Mouse (Mus musculus) frontal cortex, adult 2 months (tissue): Measurements from ENCODE around the gene Tmc8. TPM values are rescaled to one million over a fixed set of nuclear protein-coding genes. Genes with fewer than 3 reads are reported as not detected.
"Not testable (repeated sequence)": the region's sequence is repeated elsewhere in the genome, so short reads cannot be mapped to it uniquely, and the experiment has no call there.

Source experiments
- DNase-seq, 2 experiments: peaks; one replicate each; pipeline ENCODE4 v3.0.0; 2022; ENCODE audit warnings: low spot score in 1 of 2; ENCODE audit errors: extremely low spot score in 1 of 2
- polyA plus RNA-seq: library from polyadenylated mRNA; depleted of rRNA; stranded (reverse); fragments of >200 nt; gene quantifications from 2 replicates; pipeline ENCODE4 v1.2.3, GENCODE M21; 2012

The Tmc8 gene
- polyA plus RNA-seq, 1 experiment, result 0.50 TPM

DNA sequence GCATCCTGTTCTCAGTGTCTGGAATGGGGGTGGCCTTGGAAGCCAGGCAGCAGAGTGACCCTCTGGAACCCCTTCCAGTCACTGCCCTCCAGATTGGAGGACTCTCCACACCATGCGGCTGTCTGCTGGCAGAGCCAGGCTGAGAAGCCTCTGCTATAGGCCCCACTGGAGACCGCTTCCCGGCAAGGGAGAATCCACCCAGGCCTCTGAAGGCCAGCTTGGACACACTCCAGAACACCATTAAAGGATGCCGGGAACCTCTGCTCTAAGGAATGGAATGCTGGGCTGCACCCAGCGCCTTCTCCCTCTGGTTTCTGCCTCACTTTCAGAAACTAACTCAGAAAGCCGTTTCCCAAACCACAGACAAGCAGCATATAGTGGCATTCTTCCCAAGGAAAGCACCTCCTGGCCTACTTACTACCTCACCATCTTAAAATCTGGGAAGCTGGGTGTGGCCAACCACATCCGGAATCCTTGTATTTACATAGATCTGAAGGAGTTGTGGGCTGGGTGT lies 40.9 kb downstream of the Tmc8 start:
- no peak for DNase-seq

DNA sequence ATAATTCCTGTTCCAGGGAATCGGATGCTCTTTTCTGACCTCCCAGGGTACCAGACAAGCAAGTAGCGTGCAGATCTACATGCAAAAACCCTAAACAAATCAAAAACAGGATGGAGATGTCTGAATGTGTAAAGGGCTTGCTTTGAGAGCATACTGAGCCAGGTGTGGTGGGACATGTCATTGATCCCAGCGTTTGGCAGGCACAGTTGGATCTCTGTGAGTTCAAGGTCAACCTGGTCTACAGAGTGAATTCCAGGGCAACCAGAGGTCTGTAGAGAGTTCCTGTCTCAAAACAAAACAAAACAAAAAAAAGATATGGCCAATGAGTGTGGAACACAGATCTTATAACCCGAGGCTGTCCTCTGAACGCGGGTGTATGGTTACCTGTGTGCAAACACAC lies 41.5 kb downstream of the Tmc8 start:
- no peak for DNase-seq

DNA sequence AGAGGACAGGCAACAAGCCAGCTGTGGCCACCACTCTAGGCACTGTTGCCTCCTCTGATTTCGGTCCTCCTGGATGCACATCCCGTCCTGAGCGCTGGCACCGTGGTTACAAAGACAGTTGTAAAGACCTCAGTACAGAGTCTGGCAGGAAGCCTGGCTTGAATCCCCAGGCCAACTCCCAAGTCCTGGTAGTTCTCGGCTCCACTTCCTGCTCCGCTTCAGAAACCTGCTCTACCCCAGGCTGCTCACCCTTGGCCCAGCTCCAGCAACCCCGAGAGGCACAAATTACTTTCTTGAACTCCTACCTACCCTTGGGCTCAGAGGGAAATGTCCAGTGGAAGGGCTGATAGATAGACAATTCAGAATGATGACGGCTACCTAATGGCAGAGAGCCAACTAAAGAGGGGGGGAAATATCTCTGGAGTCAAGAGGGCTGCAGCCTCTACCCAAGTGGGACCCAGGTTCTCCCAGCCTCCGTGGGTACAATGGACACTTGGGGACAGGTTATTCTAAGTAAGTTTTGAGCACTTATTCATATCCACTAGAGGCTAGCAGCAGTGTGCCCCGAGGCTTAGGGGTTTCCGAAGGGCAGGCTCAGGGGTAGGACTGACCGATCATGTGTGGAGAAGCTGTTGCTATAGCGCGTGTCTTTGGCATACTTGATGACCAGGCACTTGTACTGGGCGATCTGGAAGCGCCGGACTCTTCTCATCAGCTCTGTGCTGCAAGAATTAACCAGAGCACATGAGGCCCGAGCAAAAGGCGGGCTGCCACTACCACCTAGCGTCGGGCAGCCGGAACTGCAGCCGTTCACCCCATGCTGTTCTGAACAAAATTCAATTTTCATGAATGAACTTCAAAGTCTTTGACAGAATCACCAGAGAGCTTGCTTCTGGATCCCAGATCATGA lies 42.4 kb downstream of the Tmc8 start:
- peak in 1 of 2 experiments; percentile 88 for DNase-seq

DNA sequence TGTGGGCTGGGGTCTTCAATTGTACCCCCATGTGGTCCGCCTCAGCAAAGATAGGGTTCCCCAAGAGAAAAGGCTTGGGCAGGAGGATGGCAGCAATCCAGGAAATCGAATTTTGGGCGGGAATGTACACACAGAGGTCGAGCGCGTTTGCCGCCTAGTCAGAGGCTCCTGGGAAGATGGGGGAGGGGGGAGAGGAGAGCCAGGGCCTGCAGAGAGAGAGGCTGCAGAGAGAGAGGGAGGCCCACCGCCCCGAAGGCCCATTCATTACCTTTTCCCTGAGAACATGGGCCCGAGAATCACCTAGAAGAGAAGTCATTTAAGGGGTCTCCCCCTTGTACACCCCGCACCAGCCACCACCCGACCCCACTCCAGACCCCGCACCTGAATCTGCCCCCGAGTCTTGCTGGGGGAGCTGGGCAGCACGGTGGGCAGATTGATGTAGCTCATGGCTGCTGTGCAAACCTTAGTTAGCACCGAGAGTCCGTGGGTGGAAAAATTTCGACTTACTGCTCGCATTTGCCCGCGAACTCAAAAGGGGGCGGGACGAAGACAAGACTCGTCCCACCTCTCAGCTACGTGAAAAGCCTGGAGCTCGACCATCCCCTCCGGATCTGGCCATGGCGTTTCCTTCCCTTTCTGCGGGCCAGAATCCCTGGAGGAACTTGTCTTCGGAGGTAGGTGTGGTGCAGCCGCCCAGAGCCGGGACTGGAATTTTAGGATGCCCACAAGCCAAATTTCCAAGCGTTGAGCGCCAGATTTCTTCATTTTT lies 43.6 kb downstream of the Tmc8 start, which contains the start of the genes Afmid and Tk1:
TSS of gene Afmid (plus strand) at position 592 of the 769 bp plus-strand sequence.
TSS of gene Tk1 (minus strand) at position 760 of the 769 bp plus-strand sequence.
- peak in 1 of 2 experiments; percentile 62 for DNase-seq

DNA sequence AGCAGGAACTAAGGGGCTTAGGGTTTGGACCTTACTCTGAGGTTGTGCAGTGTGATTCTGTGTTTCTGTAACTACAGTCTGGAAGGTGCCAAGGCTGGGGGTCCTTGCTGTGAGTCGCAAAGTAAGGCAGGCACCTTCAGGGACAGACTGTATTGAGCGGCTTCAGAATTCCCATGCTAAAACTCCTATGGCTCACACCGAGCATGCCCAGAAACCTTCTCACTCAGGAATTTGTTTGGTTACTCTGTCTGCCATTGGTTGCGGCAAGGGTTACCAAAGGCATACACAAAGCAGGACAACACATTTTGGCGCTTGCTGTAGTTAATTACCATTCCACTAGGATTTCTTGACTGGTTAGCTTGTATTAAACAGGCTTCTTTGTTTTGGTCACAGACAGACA lies 44.3 kb downstream of the Tmc8 start:
- no peak for DNase-seq

DNA sequence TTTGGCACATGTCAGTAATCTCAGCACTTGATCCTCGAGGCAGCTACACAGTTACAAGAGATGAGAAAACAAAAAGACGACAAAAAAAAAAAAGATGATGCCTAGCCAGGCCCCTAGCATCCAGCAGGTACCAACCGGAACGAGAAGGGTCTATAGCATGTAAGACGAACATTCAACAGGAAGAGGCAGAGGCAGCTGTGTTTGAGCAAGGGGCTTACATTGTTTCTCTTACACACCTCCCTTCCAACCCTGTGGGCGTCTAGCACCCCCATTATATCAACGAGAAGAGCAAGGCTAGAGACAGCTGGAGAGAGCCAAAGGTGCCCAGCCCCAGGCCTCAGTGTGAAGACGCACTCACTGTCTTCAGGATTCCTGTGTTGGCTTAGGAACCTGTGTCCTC lies 45.0 kb downstream of the Tmc8 start:
- DNase-seq, result no peak

DNA sequence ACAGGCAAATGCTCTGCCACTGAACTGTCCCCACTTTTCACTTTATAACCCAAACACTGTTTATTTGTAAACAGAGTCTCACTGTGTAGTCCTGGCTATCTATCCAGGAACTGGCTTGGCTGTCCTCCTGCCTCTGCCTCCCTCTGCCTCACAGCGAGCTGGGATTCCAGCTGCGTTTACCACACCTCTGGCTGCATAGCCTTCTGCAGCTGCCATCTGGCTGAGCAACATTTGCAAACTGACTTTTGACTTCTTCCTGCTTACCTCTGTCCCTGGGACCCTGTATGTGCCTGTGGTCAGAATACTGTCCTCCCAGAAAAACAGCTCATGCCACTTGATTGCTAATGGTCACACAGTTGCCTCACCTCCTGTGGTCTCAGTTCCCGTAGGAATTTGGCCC lies 45.5 kb downstream of the Tmc8 start:
- DNase-seq, result no peak

DNA sequence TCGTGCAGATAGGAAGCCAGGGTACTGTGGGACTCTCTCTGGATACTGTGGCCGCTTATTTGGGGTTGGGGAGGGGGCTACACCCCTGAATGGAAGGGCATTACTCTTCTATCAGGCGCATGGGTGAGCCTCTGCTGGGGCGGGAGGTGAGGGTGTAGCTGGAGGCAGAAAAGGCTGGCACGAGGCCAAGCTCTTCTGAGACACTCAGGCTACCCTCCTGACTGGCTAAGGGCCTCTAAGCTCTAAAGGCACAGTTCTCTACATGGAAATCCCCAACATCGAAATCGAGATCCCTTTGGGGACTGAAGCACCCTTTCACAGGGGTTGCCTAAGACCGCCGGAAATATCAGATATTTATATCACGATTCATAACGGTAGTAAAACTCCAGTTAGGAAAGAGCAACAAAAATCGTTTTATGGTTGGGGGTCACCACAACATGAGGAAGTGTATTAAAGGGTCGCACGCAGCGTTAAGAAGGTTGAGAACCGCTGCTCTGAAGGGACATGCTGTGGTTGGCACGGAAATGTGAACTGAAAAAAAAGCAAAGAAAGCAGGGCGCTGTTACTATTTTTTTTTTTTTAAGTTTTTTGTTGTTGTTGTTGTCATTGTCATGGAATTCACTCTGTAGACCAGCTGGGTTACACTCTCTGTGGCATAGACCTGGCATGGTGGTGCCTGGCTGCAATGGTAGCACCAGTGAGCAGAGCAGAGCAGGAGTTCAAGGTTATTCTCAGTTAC lies 46.4 kb downstream of the Tmc8 start:
- DNase-seq, result no peak

DNA sequence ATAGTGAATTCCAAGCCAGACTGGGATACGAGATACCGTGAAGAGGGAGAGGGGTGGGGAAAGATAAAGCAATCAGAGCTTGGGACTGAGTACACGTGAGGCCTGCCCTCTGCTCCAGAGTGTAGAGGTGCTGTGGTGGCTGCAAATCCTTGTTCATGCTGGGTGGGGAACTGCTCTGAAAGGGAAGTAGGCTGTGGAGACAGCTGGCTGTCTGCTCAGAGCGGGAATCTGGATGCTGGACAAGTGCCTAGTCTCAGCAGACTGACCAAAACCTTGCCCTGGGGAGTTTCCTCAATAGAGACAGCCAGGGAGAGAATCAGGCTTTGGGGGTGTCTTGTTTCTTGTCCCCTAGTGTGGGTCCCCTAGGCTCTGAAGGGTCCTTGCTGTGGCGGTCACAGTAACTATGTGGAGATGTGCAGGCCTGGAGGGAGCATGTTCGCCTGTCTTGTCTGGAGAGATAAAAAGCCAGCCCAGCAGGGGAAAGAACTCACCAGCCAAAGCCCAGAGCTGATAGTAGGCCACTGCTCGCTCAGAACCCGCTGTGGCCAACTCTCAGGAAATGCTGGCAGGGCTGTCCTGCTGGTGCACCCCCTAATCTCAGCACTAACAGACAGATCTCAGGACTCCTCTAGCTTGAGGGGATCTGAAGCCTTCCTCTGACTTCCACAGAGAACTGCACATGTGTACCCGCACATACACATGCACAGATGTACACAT lies 47.2 kb downstream of the Tmc8 start:
- no peak for DNase-seq

DNA sequence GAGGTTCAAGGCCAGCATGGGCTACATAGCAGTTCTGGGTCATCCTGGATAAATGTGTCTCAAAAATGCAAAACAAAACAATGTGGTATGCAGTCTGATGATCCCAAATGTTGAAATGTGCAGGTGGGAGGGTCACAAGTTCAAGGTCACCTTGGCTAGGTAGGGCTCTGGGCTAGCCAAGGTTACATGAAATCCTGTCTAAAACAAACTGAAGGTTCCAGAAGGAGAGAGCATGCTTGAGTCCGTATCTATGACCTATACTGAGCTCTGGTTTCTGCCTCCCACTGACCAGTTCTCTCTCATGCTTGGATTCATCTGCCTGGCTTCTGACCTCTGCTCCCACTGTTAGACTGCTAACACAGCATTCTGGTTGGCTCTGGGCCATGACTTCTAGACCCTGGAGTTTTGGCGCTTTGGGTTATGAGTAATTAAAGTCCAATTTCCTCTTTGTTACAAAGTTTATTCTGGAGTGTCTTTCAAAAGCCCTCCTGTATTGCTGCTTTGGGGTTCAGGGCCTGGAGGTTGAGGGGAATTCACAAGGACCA lies 47.9 kb downstream of the Tmc8 start:
- no peak for DNase-seq

DNA sequence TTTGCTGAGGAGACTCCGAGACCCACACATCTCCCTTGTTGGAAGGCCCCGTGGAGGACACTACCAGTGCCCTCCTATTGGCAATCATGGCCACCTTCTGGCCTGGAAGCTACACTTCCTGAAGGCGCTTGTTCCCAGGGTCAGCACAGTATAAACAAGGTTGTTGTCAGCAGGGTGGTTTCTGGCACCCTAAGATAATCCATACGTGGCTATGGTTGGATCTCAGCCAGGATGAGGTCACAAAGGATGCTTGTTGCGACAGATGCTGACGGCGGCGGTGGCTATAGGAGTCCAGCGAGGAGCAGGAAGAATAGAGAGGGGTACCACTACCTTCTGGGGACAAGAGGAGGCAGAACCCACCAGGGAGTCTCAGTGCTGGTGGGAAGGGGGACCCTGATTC lies 48.5 kb downstream of the Tmc8 start:
- DNase-seq, result no peak

DNA sequence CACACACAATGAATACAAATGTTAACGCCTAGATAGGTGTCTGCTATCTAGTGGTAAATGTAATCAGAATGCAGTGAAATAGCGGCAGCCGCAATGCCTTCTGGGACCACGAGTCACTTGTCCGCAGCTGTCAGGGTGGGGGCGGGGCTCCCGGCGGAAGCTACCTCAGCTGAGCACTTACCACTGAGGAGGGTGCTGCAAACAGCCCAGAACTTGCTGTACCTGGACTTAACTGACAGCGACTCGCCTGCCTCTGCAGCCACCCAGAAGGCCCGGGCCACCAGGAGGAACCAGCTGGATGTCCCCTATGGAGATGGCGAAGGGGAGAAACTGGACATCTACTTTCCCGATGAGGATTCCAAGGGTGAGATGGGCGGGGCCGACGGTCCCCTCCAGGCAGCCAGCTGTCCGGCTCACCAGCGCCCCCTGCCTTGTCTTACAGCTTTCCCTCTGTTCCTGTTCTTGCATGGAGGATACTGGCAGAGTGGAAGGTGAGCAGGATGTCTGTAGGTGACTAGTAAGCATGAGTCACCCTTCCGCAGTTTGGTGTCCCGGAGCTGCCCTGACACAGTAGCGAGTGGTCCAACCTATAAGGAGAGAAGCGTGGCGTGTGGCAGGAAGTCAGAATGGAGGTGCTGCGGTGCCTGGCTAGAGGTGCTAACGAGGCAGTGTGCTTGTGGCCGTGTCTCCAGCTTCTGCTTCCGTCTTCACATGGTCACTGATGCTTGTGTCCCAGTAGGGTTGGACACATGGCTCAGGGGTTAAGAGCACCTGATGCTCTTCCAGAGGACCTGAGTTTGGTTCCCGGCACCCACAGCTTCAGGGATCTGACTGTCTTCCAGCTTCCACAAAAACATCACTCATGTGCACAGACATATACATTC lies 50.5 kb downstream of the Tmc8 start:
- peak in 1 of 2 experiments; percentile 82 for DNase-seq

DNA sequence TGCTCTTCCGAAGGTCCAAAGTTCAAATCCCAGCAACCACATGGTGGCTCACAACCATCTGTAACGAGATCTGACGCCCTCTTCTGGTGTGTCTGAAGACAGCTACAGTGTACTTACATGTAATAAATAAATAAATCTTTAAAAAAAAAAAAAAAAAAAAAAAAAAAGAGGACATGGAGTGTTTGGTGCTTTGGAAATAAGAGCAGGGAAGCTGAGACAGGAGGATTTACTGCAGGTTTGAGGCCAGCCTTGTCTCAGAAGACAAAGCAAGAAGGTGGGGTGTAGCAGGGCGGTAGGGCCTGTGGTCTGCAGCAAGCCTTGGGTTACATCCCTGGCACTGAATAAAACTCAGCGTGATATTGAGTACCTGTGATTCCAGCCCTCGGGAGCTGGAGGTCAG lies 51.6 kb downstream of the Tmc8 start:
- not testable (repeated sequence) for DNase-seq

DNA sequence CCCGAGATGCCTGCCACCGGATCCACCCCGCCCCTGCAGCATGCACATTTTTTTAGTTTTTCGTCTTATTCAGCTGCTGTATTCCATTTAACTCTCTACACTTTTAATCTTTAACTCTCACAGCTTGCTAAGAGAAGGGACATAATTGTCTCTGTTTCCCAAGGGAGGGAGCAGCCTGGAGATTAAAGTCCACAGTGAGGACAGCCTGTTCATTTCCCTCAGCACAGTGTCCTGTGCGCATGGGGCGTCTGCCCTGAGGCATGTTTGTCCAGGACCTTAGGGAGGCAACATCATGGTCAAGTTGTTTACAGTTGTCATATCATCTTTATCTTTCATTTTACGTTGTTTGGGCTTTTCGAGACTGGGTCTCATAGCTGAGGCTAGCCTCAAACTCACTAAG lies 52.2 kb downstream of the Tmc8 start:
- DNase-seq, result no peak

DNA sequence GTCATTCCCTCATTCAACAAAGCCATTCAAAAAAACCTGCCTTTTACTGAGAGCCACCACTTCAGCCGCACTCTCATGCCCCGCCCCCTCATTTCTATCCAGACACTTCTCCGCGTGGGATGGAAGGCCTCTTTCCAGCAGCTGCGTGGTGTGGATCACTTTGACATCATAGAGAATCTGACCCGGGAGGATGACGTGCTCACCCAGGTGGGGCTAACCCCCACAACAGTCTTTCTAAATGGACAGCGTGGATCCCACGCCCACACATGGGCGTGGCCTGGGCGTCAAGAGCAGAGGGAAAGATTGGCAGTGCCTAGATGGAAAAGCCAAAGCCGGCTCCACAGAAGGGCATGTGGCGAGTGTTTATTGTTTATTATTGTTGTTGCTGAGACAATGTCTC lies 54.4 kb downstream of the Tmc8 start:
- peak; percentile 37 to 73 for DNase-seq

DNA sequence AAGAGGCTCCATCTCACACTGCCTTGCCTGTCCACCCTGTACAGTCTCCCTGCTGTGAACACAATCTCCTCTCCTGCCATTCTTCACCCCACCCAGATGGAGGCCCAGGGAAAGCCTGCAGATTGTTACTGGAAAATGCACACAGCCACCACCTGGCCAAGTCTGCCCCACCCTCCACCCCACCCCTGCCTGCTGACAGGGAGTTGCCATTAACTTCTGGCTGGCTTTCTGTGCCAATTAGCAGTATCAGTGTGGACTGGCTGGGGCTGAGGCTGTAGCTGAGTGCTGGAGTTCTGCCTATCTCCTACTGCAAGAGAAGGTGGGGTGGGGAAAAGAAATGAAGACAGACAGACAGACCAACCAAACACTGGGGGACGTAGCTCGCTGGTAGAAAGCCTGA lies 56.7 kb downstream of the Tmc8 start:
- no peak for DNase-seq

DNA sequence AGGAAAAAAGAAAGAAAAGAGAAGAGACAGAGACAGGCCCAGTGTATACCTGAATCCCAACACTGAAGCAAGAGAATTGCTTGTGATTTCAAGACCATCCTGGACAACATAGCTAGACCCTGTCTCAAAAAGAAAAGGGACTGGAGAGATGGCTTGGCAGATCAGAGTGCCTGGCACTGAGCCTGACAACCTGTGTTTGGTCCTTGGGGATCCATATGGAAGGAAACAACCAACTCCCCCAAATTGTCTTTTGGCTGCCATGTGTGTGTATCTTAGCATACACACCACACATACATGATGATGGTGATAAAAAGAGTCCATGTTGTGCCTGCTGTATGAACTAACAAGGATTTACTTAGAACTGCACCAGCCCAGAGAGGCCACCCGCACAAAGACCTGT lies 57.1 kb downstream of the Tmc8 start:
- no peak for DNase-seq

DNA sequence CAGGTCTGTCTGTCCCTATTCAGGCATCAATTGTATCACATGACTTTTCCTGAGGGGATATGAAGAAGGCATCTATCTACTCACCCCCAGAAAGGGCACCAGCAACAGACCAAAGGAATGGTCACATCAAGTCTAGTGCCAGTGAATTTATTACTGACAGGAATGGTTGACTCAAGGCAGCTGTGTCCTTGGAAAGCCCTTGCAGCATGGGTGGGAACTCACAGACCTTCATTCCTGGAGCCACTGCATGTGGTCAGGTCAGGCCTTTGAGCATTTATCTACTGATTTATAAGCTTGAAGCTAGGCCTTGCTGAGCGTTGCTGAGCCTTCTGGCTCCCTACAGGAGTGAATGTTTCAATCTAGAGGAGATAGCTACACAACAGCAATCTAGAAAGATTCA lies 59.0 kb downstream of the Tmc8 start:
- no peak for DNase-seq
